Mouse (Mus musculus) myocyte (in vitro differentiated cells): ENCODE results near the gene D7Ertd443e.

Source experiments
- POLR2A ChIP-seq: IDR thresholded peaks from one replicate; pipeline ENCODE4 v1.6.1; 2011; ENCODE audit warnings: low read depth, mild to moderate bottlenecking, control low read depth, moderate library complexity; ENCODE audit not compliant: insufficient read length
- REST ChIP-seq: IDR thresholded peaks from one replicate; pipeline ENCODE4 v1.6.1; 2011; ENCODE audit warnings: mild to moderate bottlenecking, control low read depth, moderate library complexity; ENCODE audit not compliant: insufficient read depth, insufficient read length
- USF1 ChIP-seq: IDR thresholded peaks from one replicate; pipeline ENCODE4 v1.6.1; 2011; ENCODE audit warnings: low read depth, mild to moderate bottlenecking, control low read depth, moderate library complexity

DNA sequence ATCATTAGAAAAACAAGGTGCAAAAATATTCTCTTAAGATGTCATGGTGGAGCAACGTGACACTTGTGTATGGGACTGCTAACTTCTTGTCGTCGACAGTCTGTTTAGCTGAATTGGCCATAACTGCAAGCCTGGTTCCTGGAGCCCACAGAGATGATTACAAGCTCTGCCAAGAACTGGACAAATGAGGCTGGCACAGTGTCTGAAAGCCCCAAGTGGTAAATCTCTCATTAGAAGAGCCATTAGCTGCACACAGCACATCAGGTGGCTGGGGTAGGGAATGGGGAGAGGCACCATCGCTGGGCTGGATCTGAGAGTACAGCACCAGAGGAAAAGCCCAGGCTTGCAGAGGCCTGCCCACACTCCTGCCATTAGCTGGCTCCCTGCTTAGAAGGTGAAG lies 16.2 kb downstream of the D7Ertd443e start:
- TF ChIP-seq POLR2A (no peak), USF1 (no peak), REST (no peak)
